Mouse (Mus musculus): ENCODE results near the gene Cbfa2t3.
A peak's percentile ranks its signal among the peaks of the same experiment; 100 is the strongest.

Gene Cbfa2t3

GRCm38 (mm10) chr8:122665221-122665620 lies 33.7 kb downstream of the Cbfa2t3 start:
- DNase-seq (ENCODE audit: low spot score in 2 of 2) = no peak

GRCm38 (mm10) chr8:122663670-122664069 lies 35.2 kb downstream of the Cbfa2t3 start:
- no peak for DNase-seq (ENCODE audit: low spot score in 2 of 2)

GRCm38 (mm10) chr8:122663106-122663505 lies 35.8 kb downstream of the Cbfa2t3 start:
- DNase-seq (ENCODE audit: low spot score in 2 of 2) = no peak

GRCm38 (mm10) chr8:122661894-122662293 lies 37.0 kb downstream of the Cbfa2t3 start:
- no peak for DNase-seq (ENCODE audit: low spot score in 2 of 2)

- DNase-seq (ENCODE audit: low spot score in 2 of 2) = peak in 1 of 2 experiments; percentile 45
Observed at GRCm38 (mm10) chr8:122661138-122661537, 37.8 kb downstream of the Cbfa2t3 start.

GRCm38 (mm10) chr8:122660022-122660421 lies 38.9 kb downstream of the Cbfa2t3 start:
- no peak for DNase-seq (ENCODE audit: low spot score in 2 of 2)

- no peak for DNase-seq (ENCODE audit: low spot score in 2 of 2)
Observed at GRCm38 (mm10) chr8:122658807-122659160, 40.1 kb downstream of the Cbfa2t3 start.

GRCm38 (mm10) chr8:122658149-122658806 lies 40.6 kb downstream of the Cbfa2t3 start:
- DNase-seq (ENCODE audit: low spot score in 2 of 2) = no peak

- no peak for DNase-seq (ENCODE audit: low spot score in 2 of 2)
Observed at GRCm38 (mm10) chr8:122656056-122656999, 42.6 kb downstream of the Cbfa2t3 start.

- no peak for DNase-seq (ENCODE audit: low spot score in 2 of 2)
Observed at GRCm38 (mm10) chr8:122654768-122655167, 44.1 kb downstream of the Cbfa2t3 start.

GRCm38 (mm10) chr8:122652643-122653042 lies 46.3 kb downstream of the Cbfa2t3 start:
- no peak for DNase-seq (ENCODE audit: low spot score in 2 of 2)

GRCm38 (mm10) chr8:122651326-122651921 lies 47.5 kb downstream of the Cbfa2t3 start:
- no peak for DNase-seq (ENCODE audit: low spot score in 2 of 2)

- no peak for DNase-seq (ENCODE audit: low spot score in 2 of 2)
Observed at GRCm38 (mm10) chr8:122648192-122648970, 50.5 kb downstream of the Cbfa2t3 start.

- no peak for DNase-seq (ENCODE audit: low spot score in 2 of 2)
Observed at GRCm38 (mm10) chr8:122646337-122646736, 52.6 kb downstream of the Cbfa2t3 start.

- DNase-seq (ENCODE audit: low spot score in 2 of 2) = no peak
Observed at GRCm38 (mm10) chr8:122644175-122644954, 54.5 kb downstream of the Cbfa2t3 start.

GRCm38 (mm10) chr8:122642071-122642470 lies 56.8 kb downstream of the Cbfa2t3 start:
- DNase-seq (ENCODE audit: low spot score in 2 of 2) = no peak

GRCm38 (mm10) chr8:122641406-122641805 lies 57.5 kb downstream of the Cbfa2t3 start:
- DNase-seq (ENCODE audit: low spot score in 2 of 2) = no peak

- DNase-seq (ENCODE audit: low spot score in 2 of 2) = no peak
Observed at GRCm38 (mm10) chr8:122640825-122641224, 58.1 kb downstream of the Cbfa2t3 start.

- peak in 1 of 2 experiments; percentile 40 for DNase-seq (ENCODE audit: low spot score in 2 of 2)
Observed at GRCm38 (mm10) chr8:122639521-122640248, 59.2 kb downstream of the Cbfa2t3 start.

- DNase-seq (ENCODE audit: low spot score in 2 of 2) = no peak
Observed at GRCm38 (mm10) chr8:122638601-122639000, 60.3 kb downstream of the Cbfa2t3 start.

Data from urinary bladder, adult 18-20 months (tissue).